Mouse (Mus musculus): Measurements from ENCODE around the gene Gimap3.

Gene Gimap3

GRCm38 (mm10) chr6:48770696-48771095, at the start of gene Gimap3:
Gene Gimap3, minus strand, starts transcription at chr6:48770851.
- DNase-seq (ENCODE audit: low read depth, low spot score): no peak

DNA sequence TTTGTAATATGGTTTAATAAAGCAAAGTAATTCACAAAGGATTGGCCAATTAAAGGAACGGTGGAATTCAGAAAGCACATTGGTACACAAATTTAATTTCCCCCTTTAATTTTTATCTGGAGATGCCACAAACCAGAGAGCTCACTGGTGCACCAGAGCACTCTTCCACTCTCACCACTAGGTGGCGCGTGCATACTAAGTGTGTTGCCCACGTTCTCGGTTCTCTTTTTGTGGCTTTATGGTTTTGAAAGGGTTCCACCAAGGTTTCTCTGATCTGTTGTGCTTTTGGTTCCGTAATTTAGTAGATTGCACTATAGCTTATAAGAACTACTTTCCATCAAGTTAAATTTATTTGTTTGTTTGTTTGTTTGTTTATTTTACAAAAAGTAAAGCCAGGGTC, 47.2 kb upstream of the Gimap3 start:
- peak; percentile 79 for DNase-seq (ENCODE audit: low read depth, low spot score)

DNA sequence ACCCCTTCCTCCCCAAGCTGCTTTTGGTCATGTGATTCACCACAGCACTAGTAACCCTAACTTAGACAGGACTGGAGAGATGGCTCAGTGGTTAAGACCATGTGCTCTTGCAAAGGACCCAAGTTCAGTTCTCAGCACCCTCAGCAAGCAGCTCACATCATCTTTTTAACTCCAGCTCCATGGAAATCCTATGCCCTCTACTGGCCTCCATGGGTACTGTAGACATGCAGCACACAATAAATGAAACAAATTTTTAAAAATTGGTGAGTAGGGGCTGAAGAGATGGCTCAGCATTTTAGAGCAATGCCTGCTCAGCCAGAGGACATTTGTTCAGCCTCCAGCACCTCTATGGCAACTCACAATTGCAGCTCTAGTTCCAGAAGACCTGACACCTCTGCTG, 44.4 kb upstream of the Gimap3 start:
- DNase-seq (ENCODE audit: low read depth, low spot score): peak; percentile 40

DNA sequence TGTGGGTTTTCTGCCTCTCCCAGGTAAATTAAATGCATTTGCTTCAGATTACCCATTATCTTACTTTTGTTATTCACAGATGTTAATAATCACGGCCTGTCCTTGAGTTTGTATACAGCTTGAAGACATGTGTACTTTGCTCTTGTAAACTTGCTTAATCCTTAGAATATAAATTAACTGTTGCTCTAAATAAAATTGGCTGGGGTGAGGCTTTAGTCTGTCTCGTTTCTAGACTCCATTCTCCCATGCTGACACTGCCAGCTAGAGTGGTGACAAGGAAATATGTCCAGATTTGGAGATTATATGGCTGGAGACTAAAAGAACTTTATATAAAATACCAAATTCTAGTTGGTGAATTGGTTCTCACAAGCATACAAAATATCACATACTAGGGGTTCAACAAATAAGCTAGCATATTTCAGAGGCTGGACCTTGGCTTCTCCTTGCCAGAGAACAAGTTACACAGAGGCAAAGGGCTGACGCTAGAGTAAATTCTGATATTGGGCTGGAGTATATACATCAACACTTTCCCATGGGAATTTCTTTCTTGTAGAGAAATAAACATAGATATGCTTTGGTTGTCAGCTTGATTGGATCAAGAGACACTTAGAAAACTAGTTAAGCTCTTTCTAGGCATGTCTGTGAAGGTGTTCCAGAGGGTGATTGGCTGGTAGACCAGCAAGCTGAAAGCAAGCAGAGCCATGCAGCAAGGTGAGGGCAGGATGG, 39.0 kb upstream of the Gimap3 start:
- no peak for DNase-seq (ENCODE audit: low read depth, low spot score)

GRCm38 (mm10) chr6:48806746-48807145, 36.1 kb upstream of the Gimap3 start:
- DNase-seq (ENCODE audit: low read depth, low spot score): no peak

DNA sequence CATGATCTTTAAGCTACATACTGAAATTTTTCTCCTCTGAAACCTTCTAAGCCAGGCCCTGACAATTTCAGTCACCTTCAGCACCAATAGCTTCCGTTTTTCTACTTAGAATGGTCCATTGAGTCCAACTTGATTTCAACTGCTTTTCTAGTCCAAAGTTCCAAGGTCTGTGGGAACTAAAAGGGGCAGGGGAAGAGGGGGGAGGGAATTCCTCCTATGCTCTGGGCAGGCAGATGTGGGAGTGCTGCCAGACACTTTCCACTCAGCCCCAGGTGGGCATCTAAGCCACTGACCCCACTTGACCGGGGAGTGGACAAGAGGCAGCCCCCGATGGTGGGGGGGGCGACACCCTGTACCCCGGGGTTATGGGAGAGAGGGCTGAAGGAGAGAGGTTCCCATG, 33.7 kb upstream of the Gimap3 start:
- no peak for DNase-seq (ENCODE audit: low read depth, low spot score)

- no peak for DNase-seq (ENCODE audit: low read depth, low spot score)
Observed at GRCm38 (mm10) chr6:48803406-48804051, 32.9 kb upstream of the Gimap3 start.

GRCm38 (mm10) chr6:48801897-48802296, 31.2 kb upstream of the Gimap3 start:
- no peak for DNase-seq (ENCODE audit: low read depth, low spot score)

DNA sequence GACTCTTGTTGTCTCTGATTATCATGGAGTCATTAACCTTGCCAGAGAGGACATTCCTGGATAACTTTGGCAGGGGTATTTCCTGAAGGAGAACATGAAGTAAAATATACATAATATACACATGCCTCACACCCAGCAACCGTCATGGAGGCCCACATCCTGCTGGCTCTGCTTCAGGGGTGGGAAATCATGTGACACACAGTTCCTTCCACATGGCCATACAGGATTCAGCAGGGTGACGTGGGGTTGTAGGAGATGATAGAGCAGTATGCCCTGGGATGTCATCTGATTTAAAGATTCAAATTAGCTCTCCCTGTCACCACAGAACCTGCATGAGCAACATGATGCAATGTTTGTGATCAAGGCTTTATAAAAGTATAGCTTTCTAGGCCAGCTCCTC, 17.2 kb upstream of the Gimap3 start:
- DNase-seq (ENCODE audit: low read depth, low spot score): no peak

- DNase-seq (ENCODE audit: low read depth, low spot score): no peak
Observed at GRCm38 (mm10) chr6:48785601-48786000, 14.9 kb upstream of the Gimap3 start.

GRCm38 (mm10) chr6:48785189-48785588, 14.5 kb upstream of the Gimap3 start:
- no peak for DNase-seq (ENCODE audit: low read depth, low spot score)

GRCm38 (mm10) chr6:48784406-48784805, 13.8 kb upstream of the Gimap3 start:
- no peak for DNase-seq (ENCODE audit: low read depth, low spot score)

- peak; percentile 91 for DNase-seq (ENCODE audit: low read depth, low spot score)
Observed at GRCm38 (mm10) chr6:48772030-48772429, 1.4 kb upstream of the Gimap3 start.

DNA sequence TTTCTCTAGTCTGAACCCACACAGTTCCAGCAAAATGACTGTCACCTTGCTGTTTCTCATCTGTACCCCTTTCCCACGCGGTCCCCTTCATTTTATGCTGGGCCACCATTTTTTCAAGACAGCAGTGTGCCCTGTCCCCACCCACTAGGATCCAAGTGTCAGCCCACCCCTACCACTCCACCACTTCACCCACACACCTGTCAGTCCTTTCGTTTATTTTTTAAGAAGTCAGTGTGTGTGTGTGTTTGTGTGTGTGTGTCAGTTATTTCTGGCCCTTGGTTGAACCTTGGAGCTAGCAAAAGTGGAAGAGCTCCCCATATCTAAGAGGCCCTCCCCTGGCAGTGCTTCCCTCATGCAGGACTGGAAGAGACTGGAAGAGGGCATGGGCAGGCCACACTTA, 1.7 kb downstream of the Gimap3 start:
- no peak for DNase-seq (ENCODE audit: low read depth, low spot score)

GRCm38 (mm10) chr6:48768178-48768869, 2.3 kb downstream of the Gimap3 start:
- no peak for DNase-seq (ENCODE audit: low read depth, low spot score)

GRCm38 (mm10) chr6:48764496-48764895, 6.2 kb downstream of the Gimap3 start:
- DNase-seq (ENCODE audit: low read depth, low spot score): no peak

- no peak for DNase-seq (ENCODE audit: low read depth, low spot score)
Observed at GRCm38 (mm10) chr6:48763567-48764270, 6.9 kb downstream of the Gimap3 start.

DNA sequence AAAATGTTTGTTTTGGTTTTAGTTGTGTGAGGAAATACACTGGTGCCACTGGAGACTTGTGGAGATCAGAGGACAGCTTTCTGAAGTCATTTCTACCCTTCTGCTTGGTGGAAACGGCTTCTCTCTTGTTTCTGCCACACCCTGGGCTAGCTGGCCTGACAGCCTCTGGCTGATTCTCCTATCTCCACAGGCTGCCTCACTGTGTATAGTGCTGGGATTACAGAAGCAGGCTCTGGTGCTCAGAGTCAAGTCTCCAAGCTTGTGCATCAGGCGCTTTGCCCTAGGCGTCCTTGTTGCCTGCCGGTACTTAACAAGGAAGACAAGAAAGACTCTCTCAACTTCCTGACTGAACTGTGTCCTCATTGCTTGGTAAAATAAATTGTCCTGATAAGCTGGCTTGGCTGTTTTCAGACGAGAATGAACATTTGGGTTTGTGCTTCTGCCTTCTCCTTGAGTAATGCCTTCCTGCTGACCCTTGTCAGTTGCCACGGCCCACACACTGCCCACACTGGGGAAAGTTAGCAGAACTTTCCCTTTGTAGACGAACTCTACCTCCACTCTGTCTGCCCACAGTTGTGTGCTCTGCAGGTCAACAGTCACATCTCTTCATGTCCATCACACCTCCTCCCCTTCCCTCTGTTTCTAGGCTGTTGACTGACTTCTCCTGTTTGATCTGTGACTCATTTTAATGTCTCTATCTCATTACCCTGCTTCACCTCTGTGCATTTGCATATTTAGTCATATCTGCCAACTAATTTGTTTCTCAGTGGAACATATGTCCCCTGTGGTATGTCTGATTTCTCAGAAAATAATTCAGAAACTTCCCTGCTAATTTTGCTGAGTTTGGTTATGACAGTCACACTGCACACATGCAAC, 23.3 kb downstream of the Gimap3 start:
- DNase-seq (ENCODE audit: low read depth, low spot score): no peak

GRCm38 (mm10) chr6:48745959-48746889, 24.4 kb downstream of the Gimap3 start, which contains the start of gene Gimap5:
Gene Gimap5, plus strand, starts transcription at chr6:48746197.
- DNase-seq (ENCODE audit: low read depth, low spot score): peak; percentile 64

DNA sequence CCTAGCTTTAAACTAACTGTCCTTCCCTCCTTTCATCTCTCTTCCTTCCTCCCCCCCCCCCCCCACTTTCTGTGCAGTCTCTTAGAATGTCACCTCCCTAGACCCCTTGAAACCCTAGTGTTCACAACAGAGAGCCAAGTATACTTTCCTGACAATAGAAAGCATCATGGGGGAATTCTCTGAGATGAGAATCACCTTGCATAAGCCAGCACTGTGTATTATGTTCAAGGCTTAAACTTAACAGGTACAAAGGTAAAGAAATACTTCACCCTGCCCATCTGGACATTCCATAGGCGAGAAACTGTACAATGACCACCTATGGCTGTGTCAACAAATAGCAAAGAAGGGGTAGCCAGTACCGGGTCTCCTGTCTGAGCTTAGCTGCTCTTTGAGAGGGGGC, 25.2 kb downstream of the Gimap3 start:
- no peak for DNase-seq (ENCODE audit: low read depth, low spot score)
